Mouse (Mus musculus): Measurements from ENCODE around the gene Syf2.

Syf2 gene

GRCm38 (mm10) chr4:134968605-134968976 lies 37.9 kb downstream of the Syf2 start:
- DNase-seq (ENCODE audit: low spot score in 2 of 2) = no peak

GRCm38 (mm10) chr4:134975261-134975928 lies 44.7 kb downstream of the Syf2 start:
- no peak for DNase-seq (ENCODE audit: low spot score in 2 of 2)

GRCm38 (mm10) chr4:134975929-134976308 lies 45.2 kb downstream of the Syf2 start:
- no peak for DNase-seq (ENCODE audit: low spot score in 2 of 2)

GRCm38 (mm10) chr4:134978930-134979329 lies 48.2 kb downstream of the Syf2 start:
- DNase-seq (ENCODE audit: low spot score in 2 of 2) = no peak

GRCm38 (mm10) chr4:134981959-134982431 lies 51.3 kb downstream of the Syf2 start:
- DNase-seq (ENCODE audit: low spot score in 2 of 2) = no peak

GRCm38 (mm10) chr4:134983136-134983535 lies 52.4 kb downstream of the Syf2 start:
- no peak for DNase-seq (ENCODE audit: low spot score in 2 of 2)

GRCm38 (mm10) chr4:134984555-134984954 lies 53.9 kb downstream of the Syf2 start:
- no peak for DNase-seq (ENCODE audit: low spot score in 2 of 2)

GRCm38 (mm10) chr4:134985626-134986335 lies 55.1 kb downstream of the Syf2 start:
- DNase-seq (ENCODE audit: low spot score in 2 of 2) = no peak

- no peak for DNase-seq (ENCODE audit: low spot score in 2 of 2)
These were observed 55.6 kb downstream of the Syf2 start for GRCm38 (mm10) chr4:134986336-134986635.

GRCm38 (mm10) chr4:134986963-134987362 lies 56.3 kb downstream of the Syf2 start:
- no peak for DNase-seq (ENCODE audit: low spot score in 2 of 2)
